Mouse (Mus musculus) heart, adult 18-20 months (tissue): Measurements from ENCODE around the gene Cytip. TPM values are rescaled to one million over a fixed set of nuclear protein-coding genes. Genes with fewer than 3 reads are reported as not detected.
"Not testable (repeated sequence)": the region's sequence is repeated elsewhere in the genome, so short reads cannot be mapped to it uniquely, and the experiment has no call there.

ENCODE experiments used
- DNase-seq, 2 experiments: peaks; one replicate each; pipeline ENCODE4 v3.0.0; 2021 to 2022; ENCODE audit warnings: mixed read lengths in 1 of 2
- total RNA-seq, 2 experiments: library from RNA; stranded (reverse); gene quantifications; 2 replicates each; pipeline ENCODE4 v1.2.3; 2021

Gene Cytip
- total RNA-seq, 2 experiments from 2014 or later, result 1.9 to 4.3 TPM

GRCm38 (mm10) chr2:58161813-58162212 is 33.5 kb downstream of the Cytip start:
- DNase-seq, result no peak

- peak; percentile 15 to 38 for DNase-seq
These were observed 34.6 kb downstream of the Cytip start for GRCm38 (mm10) chr2:58160541-58161307.

- DNase-seq, result peak; percentile 29 to 62
These were observed 35.5 kb downstream of the Cytip start for GRCm38 (mm10) chr2:58159880-58160279.

GRCm38 (mm10) chr2:58159121-58159520 is 36.2 kb downstream of the Cytip start:
- no peak for DNase-seq

- DNase-seq, result no peak
These were observed 36.8 kb downstream of the Cytip start for GRCm38 (mm10) chr2:58158539-58158938.

DNA sequence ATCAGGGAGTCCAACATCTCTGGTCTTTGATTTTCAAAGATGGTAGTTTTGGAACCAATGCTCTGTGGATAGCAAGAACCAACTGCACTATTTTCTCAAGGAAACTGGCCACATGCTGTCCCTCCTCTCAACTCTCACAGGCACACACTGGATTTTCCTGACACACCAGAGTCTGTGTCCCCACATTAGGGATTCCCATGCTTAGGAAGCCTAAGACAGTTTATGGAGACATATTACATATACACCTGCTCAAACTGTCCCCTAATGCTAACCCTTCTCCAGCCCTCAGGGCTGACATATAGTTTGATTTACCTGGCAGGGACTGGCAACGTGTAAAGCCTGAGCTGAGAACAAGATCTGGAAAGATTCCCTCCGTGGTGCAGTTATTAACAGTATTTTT is 37.2 kb downstream of the Cytip start:
- DNase-seq, result no peak

- DNase-seq, result no peak
These were observed 37.9 kb downstream of the Cytip start for GRCm38 (mm10) chr2:58157466-58157865.

DNA sequence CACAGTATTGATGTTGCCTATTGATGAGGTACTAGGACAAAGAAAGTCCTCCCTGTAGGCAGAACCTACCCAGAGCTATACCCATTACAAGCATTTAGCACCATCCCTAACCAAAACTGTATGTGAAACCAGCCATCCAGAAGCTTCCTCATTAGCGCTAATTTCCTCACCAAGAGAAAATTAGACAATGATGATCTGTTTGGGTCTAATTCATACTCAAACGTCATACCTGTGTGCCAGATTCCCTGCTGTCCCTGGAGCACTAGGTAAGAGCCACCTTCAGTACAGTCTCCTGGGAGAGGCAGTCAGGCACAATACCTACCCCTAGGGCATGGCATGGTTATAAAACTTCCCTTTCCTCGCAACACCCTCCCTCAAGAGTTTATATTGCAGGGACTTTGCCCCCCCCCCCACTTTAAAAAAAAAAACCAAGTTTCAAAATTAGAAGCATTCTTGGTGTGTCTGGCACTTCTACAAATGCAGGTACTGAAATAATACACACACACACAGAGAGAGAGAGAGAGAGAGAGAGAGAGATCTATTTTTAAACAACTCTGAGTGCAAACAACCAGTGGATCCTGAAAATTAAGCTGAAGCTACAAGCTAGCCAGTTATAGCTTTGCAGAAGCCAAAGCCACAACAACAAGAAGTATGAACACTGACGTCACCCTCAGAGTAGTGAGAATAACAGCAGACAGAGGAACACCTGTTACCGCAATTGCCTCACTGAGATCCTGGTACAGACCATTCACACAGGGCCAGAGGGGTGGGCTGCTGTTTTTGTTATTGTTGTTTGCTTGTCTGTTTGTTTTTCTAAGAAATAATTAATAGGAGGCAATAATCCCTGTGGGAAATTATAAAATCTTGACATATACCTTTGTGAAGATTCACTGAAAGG is 38.6 kb downstream of the Cytip start:
- peak in 1 of 2 experiments; percentile 39 for DNase-seq

- no peak for DNase-seq
These were observed 39.3 kb downstream of the Cytip start for GRCm38 (mm10) chr2:58156108-58156415.

- peak in 1 of 2 experiments; percentile 18 for DNase-seq
These were observed 39.8 kb downstream of the Cytip start for GRCm38 (mm10) chr2:58155271-58156107.

DNA sequence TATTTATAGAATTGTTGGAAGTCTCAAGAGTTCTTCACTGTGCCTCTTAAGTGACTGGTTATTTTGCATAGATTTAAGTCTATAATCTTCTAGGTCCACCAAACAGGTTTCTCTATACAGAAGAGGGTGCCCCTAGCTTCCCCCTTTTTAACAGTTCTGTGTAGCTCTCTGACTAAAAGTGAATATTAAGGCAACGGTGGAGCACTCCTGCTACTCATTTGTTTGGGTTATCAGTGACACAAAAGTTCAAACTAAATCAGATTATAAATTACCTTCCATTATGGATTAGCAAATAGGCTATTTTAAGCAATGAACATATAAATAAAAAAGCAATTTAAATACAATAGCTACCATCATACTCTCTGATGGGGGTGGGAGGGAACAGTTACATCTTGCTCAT is 40.8 kb downstream of the Cytip start:
- no peak for DNase-seq

DNA sequence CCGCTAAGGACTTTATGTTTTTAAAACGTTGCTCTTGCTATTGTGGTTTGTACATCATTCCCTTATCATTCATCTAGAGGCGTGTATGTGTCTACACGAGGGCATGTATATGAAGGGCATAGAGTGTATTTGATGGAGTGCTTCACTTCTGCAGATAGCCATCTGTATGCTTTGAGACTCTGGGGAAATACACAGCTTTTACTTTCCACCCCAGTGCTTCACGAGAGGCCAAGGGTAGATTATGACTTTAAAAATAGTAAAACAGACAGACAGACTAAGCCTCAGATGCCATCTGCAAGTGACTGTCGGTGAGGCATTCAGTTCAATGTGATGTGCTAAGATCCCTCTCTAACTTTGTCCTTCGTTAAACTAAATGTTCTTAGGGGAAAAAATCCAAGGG is 41.6 kb downstream of the Cytip start:
- no peak for DNase-seq

DNA sequence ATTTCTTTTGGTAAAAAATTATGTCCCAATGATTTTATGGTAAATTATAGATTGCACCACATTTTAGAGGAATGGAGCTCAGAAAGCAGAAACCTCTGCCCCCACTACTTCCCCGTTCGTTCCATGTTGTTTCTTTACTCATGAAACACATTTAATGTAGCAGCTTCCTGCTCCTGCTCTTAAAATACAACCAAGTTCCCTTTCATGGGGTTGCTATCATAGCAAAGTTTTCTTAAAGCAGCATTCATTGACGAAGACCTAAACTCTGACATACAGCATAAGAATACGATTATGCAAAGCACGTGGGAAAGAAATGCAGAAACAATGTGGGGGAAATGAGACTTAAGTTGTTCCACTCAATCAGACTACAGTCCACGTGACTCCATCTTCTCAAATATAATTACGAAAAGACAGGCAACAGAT is 45.3 kb downstream of the Cytip start:
- no peak for DNase-seq

- DNase-seq, result no peak
These were observed 48.8 kb downstream of the Cytip start for GRCm38 (mm10) chr2:58146572-58146971.

DNA sequence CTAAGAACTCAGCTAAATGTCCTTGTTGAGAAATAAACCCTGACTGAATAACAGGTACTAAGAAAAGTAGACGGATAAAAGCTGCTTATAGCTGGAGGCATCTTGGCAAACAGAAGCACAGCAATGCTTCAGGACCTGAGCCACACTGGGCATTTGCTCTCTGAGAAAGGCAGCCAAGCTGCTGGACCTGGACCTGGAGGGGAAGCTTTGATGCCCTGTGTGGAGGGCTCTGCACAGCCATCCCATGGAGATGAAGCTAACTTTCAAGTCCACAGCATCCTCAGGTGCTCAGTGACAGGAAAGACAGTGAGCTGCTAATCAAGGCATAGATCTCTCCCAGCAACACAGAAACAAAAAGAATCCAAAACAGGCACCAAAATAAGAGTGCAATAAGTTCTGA is 54.8 kb downstream of the Cytip start:
- no peak for DNase-seq

DNA sequence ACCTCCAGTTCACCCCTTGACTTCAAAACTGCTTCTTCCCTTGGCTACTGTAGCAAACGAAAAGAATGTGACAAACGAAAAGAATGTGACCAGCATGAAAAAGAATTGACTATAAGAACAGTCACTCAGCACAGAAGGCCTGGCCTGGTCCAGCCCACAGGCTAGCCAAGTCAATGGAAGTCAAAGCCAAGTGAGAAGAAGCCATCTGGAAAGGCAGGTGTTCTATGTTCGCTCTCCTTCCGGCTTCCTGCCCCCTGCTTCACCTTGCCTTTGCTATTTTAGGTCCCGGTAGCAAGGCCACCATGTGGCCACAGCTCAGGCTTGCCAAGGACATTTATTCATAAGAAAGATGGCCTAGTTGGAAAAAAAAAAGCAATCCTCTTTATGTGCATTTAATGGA is 56.7 kb downstream of the Cytip start:
- DNase-seq, result no peak

DNA sequence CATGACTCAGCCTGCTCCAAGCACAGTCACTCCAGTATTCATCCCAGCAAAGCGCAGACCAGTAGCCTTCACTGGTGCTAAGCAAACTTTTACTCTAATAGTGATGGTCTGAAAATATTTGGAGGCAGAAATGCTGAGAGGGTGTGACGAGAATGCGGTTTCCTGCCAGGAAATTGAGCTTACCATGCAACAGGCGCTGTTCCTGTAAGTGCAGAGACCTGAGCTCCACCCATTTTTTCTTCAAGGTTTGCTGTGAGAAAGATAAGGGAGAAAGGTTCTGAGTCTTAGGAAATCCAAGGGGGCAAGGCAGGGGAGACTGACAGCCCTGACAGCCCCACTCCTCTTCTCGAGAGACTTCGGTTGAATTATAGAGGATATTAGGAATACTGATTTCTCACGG is 57.7 kb downstream of the Cytip start:
- DNase-seq, result peak; percentile 14 to 48

- DNase-seq, result no peak
These were observed 58.8 kb downstream of the Cytip start for GRCm38 (mm10) chr2:58136526-58136925.

DNA sequence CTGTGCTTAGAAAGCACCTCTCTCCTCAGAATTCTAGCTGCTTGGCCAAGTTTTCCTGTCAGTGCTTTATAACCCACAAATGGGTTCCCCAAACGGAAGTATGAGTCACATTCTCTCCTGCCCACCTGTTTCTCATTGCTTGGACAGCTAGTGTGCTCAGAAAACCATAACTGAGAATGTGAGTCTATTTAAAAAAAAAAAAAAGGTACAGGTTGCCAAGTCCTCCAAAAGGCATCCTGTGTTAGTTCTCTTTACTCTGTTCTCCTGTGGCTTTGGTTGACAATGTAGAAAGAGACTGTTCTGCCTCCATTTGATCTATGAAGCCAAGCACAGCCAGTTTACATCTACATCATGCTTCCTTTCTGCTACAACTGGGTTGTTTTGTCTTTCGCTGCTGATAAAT is 60.3 kb downstream of the Cytip start:
- DNase-seq, result no peak

DNA sequence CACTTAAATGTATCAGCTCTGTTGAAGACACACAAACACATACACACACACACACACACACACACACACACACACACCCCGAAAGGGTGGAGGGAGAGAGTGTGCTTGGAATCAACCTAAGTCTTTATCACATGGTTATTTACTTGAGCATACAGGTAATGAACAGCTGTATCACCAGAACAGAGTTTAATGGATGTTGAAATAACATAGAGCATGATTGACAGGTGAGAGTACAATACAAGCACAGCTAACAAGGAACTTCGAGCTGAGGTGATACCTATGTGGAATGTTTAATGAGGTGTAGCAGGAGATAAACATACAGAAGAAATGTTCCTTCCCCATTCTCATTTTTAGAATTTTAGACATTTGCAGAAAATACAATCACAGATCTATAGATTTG is 62.7 kb downstream of the Cytip start:
- DNase-seq, result no peak

- DNase-seq, result no peak
These were observed 65.4 kb downstream of the Cytip start for GRCm38 (mm10) chr2:58129903-58130302.

DNA sequence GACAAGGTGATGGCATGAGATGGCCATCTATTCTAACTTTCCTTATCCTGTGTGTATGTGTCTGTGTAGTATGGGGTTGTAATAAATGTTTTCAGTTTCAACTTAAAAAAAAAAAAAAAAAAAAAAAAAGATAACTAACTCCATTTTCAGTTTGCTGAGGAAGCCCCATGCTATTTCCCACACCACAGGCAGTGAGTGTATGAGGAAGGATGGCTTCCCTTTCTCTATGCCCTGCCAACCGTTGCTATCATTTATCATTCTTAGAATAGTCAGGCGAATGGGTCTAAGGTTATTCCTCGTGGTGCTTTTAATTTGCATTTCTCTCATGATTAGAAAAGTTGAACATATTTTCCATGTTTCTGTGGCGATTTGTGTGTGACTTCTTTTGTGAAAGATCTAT is 84.2 kb downstream of the Cytip start:
- no peak for DNase-seq

DNA sequence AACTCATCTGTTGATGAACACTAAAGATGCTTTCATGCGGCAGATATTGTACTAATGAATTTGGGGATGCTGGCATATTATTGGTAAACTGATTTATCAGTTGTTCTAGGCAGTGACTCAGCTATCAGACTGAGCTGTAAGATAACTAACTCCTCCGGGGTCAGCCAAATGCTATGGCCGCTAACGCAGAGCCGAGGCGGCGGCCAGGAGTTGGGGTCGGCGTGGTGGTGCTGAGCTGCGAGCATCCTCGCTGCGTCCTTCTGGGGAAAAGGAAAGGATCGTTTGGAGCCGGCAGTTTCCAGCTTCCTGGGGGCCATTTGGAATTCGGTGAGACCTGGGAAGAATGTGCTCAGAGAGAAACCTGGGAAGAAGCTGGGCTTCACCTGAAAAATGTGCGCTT is 87.4 kb downstream of the Cytip start:
- not testable (repeated sequence) for DNase-seq
